Mouse (Mus musculus) midbrain, embryonic 16.5 days (tissue): ENCODE results near the gene Stxbp6. TPM values are rescaled to one million over a fixed set of nuclear protein-coding genes. Genes with fewer than 3 reads are reported as not detected.
"Not testable (repeated sequence)": the region's sequence is repeated elsewhere in the genome, so short reads cannot be mapped to it uniquely, and the experiment has no call there.

Experiments
- ATAC-seq: fragments of 200-750 bp; cut with Nextera tagmentation; 2 replicates; pipeline ENCODE4 v1.8.0; 2017; ENCODE audit warnings: moderate TSS enrichment
- H3K27ac ChIP-seq: fragments of 300-500 bp; sonication (generic); 2 replicates; pipeline ENCODE4 v1.5.1; 2014; ENCODE audit warnings: mild to moderate bottlenecking, low read length, mixed read lengths
- H3K27me3 ChIP-seq: fragments of 300-500 bp; sonication (generic); 2 replicates; pipeline ENCODE4 v1.6.1; 2014; ENCODE audit warnings: low read depth, low read length, mixed read lengths; ENCODE audit not compliant: control insufficient read depth, insufficient read depth
- H3K36me3 ChIP-seq: fragments of 300-500 bp; sonication (generic); 2 replicates; pipeline ENCODE4 v1.6.1; 2014; ENCODE audit warnings: mild to moderate bottlenecking, low read length, moderate library complexity, mixed read lengths; ENCODE audit not compliant: control insufficient read depth, insufficient read depth
- H3K4me1 ChIP-seq: fragments of 300-500 bp; sonication (generic); 2 replicates; pipeline ENCODE4 v1.6.1; 2014; ENCODE audit warnings: mild to moderate bottlenecking, low read length, mixed read lengths; ENCODE audit not compliant: control insufficient read depth, insufficient read depth
- H3K4me2 ChIP-seq: fragments of 300-500 bp; sonication (generic); 2 replicates; pipeline ENCODE4 v1.6.1; 2014; ENCODE audit warnings: mild to moderate bottlenecking, low read length, mixed read lengths
- H3K4me3 ChIP-seq: fragments of 300-500 bp; sonication (generic); 2 replicates; pipeline ENCODE4 v1.5.1; 2014; ENCODE audit warnings: low read depth, mild to moderate bottlenecking, low read length, moderate library complexity, mixed read lengths
- H3K9ac ChIP-seq: fragments of 300-500 bp; sonication (generic); 2 replicates; pipeline ENCODE4 v1.6.1; 2014; ENCODE audit warnings: low read depth, low read length, mixed read lengths
- H3K9me3 ChIP-seq: fragments of 300-500 bp; sonication (generic); replicated peaks from 2 replicates; pipeline ENCODE4 v1.6.1; 2014; ENCODE audit warnings: mild to moderate bottlenecking, low read length, mixed read lengths; ENCODE audit not compliant: control insufficient read depth, poor library complexity, severe bottlenecking
- WGBS: fragments of 180-500 bp; shearing (Covaris S2); extraction: QIAGEN DNeasy Blood & Tissue Kit; methylation state at CpG from one replicate; pipeline ENCODE4 v1.1.7; 2014; 5-methylcytosine and 5-hydroxymethylcytosine counted together
- polyA plus RNA-seq: library from polyadenylated mRNA; unstranded; fragments of >200 nt; fragmentation: Nextera tagmentation; extraction: Ambion mirVana; gene quantifications from 2 replicates; pipeline ENCODE4 v1.2.1, GENCODE M21; 2015

Gene Stxbp6
- polyA plus RNA-seq, result 21.9 and 26.9 TPM in 2 replicates

- peaks cover 7% of the 10 kb centered on the region for H3K4me1 ChIP-seq
- peak within 1 kb of the TSS; percentile 76 for H3K27ac ChIP-seq
- no peaks in the 10 kb centered on the region for H3K9me3 ChIP-seq
- H3K4me2 ChIP-seq, result peak within 1 kb of the TSS; percentile 100
- H3K4me3 ChIP-seq, result peak within 1 kb of the TSS; percentile 88
- no peaks in the 10 kb centered on the region for H3K36me3 ChIP-seq
- no peaks in the 10 kb centered on the region for H3K27me3 ChIP-seq
- peak; percentile 61 for ATAC-seq
- WGBS, result 2% methylated on average over 20 of the region's 20 CpGs
- peak within 1 kb of the TSS; percentile 82 for H3K9ac ChIP-seq
These were observed at the start of gene Stxbp6 for GRCm38 (mm10) chr12:45074611-45075342. Gene Stxbp6 (minus strand): TSS chr12:45074709.

- 85% methylated on average over 2 of the region's 2 CpGs for WGBS
- not testable (repeated sequence) for H3K27ac ChIP-seq, H3K9ac ChIP-seq, H3K4me2 ChIP-seq, H3K27me3 ChIP-seq, ATAC-seq, H3K9me3 ChIP-seq, H3K36me3 ChIP-seq, H3K4me3 ChIP-seq, H3K4me1 ChIP-seq
These were observed 28.4 kb upstream of the Stxbp6 start for GRCm38 (mm10) chr12:45102954-45103353.

GRCm38 (mm10) chr12:45093732-45094131 is 19.2 kb upstream of the Stxbp6 start:
- Histone ChIP-seq H3K4me1 (no peaks in the 10 kb centered on the region), H3K9ac (no peak overlapping the region), H3K27ac (no peak overlapping the region), H3K4me3 (no peak overlapping the region), H3K9me3 (peaks cover 5% of the 10 kb centered on the region; the same call in 1 of the 2 replicates), H3K36me3 (no peaks in the 10 kb centered on the region), H3K27me3 (no peaks in the 10 kb centered on the region), H3K4me2 (no peak overlapping the region)
- WGBS, result 65% methylated on average over 2 of the region's 2 CpGs
- ATAC-seq, result no peak

GRCm38 (mm10) chr12:45092444-45092843 is 17.9 kb upstream of the Stxbp6 start:
- no peaks in the 10 kb centered on the region for H3K27me3 ChIP-seq
- H3K4me3 ChIP-seq, result no peak overlapping the region
- no peaks in the 10 kb centered on the region for H3K4me1 ChIP-seq
- H3K9ac ChIP-seq, result no peak overlapping the region
- no peak for ATAC-seq
- H3K4me2 ChIP-seq, result no peak overlapping the region
- no peak overlapping the region for H3K27ac ChIP-seq
- peaks cover 5% of the 10 kb centered on the region; the same call in 1 of the 2 replicates for H3K9me3 ChIP-seq
- no peaks in the 10 kb centered on the region for H3K36me3 ChIP-seq
- 82% methylated on average over 3 of the region's 3 CpGs for WGBS

- no peak overlapping the region for H3K9ac ChIP-seq
- 79% methylated on average over 1 of the region's 1 CpGs for WGBS
- no peaks in the 10 kb centered on the region for H3K27me3 ChIP-seq
- H3K27ac ChIP-seq, result no peak overlapping the region
- no peak overlapping the region for H3K4me2 ChIP-seq
- no peaks in the 10 kb centered on the region for H3K9me3 ChIP-seq
- no peaks in the 10 kb centered on the region for H3K36me3 ChIP-seq
- no peak overlapping the region for H3K4me3 ChIP-seq
- no peaks in the 10 kb centered on the region for H3K4me1 ChIP-seq
- ATAC-seq, result no peak
These were observed 8.6 kb upstream of the Stxbp6 start for GRCm38 (mm10) chr12:45083145-45083475.

GRCm38 (mm10) chr12:45082379-45083144 is 8.1 kb upstream of the Stxbp6 start:
- 85% methylated on average over 4 of the region's 4 CpGs for WGBS
- no peak overlapping the region for H3K4me3 ChIP-seq
- ATAC-seq, result no peak

GRCm38 (mm10) chr12:45081617-45082016 is 7.1 kb upstream of the Stxbp6 start:
- H3K4me3 ChIP-seq, result no peak overlapping the region
- no peaks in the 10 kb centered on the region for H3K36me3 ChIP-seq
- no peaks in the 10 kb centered on the region for H3K9me3 ChIP-seq
- no peak overlapping the region for H3K4me2 ChIP-seq
- H3K27ac ChIP-seq, result no peak overlapping the region
- H3K27me3 ChIP-seq, result no peaks in the 10 kb centered on the region
- no peak for ATAC-seq
- WGBS, result 64% methylated on average over 1 of the region's 1 CpGs
- H3K4me1 ChIP-seq, result no peaks in the 10 kb centered on the region
- H3K9ac ChIP-seq, result no peak overlapping the region

More at GRCm38 (mm10) chr12:45082379-45083144, 8.1 kb upstream of the Stxbp6 start:
- Histone ChIP-seq H3K27me3 (no peaks in the 10 kb centered on the region), H3K4me1 (no peaks in the 10 kb centered on the region), H3K36me3 (no peaks in the 10 kb centered on the region), H3K9me3 (no peaks in the 10 kb centered on the region), H3K4me2 (no peak overlapping the region), H3K9ac (no peak overlapping the region), H3K27ac (no peak overlapping the region)

- no peaks in the 10 kb centered on the region for H3K4me1 ChIP-seq
- H3K4me2 ChIP-seq, result no peak overlapping the region
- no peak overlapping the region for H3K4me3 ChIP-seq
- no peaks in the 10 kb centered on the region for H3K36me3 ChIP-seq
- no peaks in the 10 kb centered on the region for H3K27me3 ChIP-seq
- H3K9ac ChIP-seq, result no peak overlapping the region
- ATAC-seq, result no peak
- H3K27ac ChIP-seq, result no peak overlapping the region
- no peaks in the 10 kb centered on the region for H3K9me3 ChIP-seq
- WGBS, result 78% methylated on average over 5 of the region's 5 CpGs
These were observed 6.2 kb upstream of the Stxbp6 start for GRCm38 (mm10) chr12:45080753-45081122.

GRCm38 (mm10) chr12:45080036-45080752 is 5.7 kb upstream of the Stxbp6 start:
- no peaks in the 10 kb centered on the region for H3K9me3 ChIP-seq
- peaks cover 1% of the 10 kb centered on the region for H3K4me1 ChIP-seq
- H3K36me3 ChIP-seq, result no peaks in the 10 kb centered on the region
- no peak overlapping the region for H3K4me2 ChIP-seq
- H3K27ac ChIP-seq, result no peak overlapping the region
- no peak overlapping the region for H3K9ac ChIP-seq
- WGBS, result 84% methylated on average over 5 of the region's 5 CpGs
- ATAC-seq, result no peak
- no peaks in the 10 kb centered on the region for H3K27me3 ChIP-seq
- no peak overlapping the region for H3K4me3 ChIP-seq
